Mouse (Mus musculus) thymus, postnatal 4 days (tissue): ENCODE results near the gene Rrp7a.
"Not testable (repeated sequence)": the region's sequence is repeated elsewhere in the genome, so short reads cannot be mapped to it uniquely, and the experiment has no call there.

ENCODE experiments used
- DNase-seq: peaks from one replicate; pipeline ENCODE4 v3.0.0; 2021

Gene Rrp7a

DNA sequence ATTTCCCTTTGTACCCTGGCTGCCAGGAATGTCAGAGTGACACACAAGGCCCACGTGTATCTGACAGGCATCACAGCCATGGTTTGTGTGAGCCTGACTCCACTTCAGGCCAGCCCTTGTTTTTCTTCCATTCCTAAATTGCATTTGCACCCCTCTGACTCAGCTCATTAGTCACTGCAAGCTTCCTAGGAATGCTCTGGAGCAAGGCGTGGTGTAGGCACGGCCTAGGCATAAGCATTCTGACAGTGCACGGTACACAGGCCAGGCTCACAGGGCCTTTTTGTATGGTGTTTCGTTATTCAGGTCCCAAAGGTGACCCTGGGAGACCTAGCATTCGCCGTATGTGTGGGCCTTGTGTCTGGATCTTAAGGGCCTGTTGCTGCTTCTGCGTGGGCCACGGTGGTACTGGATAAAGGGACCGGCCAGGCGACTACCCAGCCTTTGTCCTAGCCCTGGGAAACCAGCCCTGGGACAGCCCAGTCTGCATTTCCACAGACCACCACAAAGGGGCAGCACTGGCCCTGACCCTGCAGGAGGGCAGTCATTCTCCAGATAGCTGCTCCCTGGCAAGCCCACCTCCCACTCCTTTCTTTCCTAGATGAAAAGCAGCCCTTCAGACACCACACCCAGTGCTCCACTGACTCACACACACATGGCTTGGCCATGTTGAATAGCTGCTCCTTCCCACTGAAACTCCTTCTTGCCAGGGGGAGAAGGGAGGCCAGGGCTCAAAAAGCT is 34.5 kb upstream of the Rrp7a start:
- DNase-seq, result peak; percentile 77

DNA sequence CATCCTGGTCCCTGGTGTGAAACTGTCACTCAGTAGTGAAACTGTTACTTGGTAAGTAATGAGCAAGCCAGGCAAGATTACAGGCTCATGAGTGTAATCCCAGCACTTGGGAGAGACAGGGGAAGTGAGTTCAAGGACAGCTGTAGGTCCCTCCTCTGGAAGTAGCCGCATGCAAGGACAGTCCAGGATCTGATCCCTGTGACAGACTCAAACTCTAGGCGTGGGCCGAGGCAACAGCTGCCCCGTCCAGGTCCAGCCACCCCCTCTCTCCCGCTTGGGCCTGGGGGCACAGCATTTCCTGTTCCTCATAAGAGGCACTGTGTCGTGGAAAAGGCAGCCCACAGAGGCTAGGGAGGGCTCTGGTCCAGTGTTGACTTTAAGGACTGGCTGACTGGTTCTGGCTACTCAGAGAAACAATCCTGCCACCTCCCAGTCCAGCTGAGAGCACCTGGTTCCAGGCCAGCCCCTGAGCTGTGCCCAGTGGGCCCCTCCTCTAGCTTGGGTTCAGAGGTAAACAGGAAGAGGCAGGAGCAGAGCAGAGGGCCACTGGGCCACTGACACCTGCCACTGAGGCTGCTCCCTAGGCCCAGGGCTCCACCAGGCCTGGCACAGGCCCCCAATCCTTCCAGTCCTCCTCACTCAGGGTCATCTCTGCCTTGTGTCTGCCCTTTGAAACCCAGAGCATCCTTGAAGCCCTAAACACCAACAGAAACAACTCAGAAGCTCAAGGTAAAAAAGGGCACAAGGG is 33.2 kb upstream of the Rrp7a start:
- DNase-seq, result no peak

DNA sequence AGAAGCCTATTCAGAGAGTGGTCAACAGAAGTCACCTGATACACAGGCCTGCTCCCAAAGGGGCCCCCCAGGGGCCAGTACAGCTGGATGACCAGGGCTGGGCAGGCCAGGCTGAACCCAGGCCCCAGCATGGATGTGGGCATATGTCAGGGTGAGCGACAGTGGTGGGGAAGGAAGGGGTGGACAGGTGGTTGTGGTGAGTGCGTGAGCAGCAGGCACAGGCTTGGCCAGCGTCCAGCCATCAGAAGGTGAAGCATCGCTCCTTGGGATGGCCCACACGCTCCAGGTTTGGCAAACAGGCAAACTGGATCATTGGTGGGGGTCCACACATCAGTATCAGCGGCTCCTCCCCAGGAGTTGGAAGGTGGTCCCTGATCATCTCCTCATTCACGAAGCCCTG is 31.7 kb upstream of the Rrp7a start:
- no peak for DNase-seq

DNA sequence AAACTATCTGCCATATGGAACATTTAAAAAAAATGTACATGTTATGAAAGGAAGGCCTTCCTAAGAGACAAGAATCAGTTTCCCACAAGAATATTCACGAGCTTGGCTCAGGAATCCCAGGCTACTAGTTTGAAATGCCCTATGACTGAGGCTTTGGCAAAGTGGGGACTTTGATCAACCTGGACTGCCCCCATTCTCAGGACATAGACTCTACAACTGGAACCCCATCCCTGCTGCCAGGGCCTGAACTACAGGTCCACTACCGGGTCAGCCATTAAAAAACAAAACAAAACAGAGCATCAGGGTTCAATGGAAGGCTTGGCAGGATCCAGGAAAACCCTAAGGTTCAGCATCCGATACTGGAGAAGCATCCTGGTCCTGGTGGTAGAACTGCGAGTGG is 28.1 kb upstream of the Rrp7a start:
- DNase-seq, result no peak

DNA sequence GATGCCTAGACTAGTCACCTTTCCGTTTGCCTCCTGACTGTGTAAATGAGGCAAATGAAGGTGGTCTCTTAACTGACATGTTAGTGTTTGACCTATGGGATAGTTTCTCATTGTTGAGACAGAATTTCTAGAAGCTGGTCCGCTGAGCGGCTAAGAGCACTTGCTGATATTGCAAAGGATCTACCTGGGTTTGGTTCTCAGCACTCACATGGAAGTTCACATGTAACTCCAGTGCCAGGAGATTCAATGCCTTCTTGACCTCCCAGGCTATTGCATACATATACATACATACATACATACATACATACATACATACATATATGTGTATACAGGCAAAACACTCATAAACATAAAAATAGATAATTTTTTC is 27.5 kb upstream of the Rrp7a start:
- no peak for DNase-seq

DNA sequence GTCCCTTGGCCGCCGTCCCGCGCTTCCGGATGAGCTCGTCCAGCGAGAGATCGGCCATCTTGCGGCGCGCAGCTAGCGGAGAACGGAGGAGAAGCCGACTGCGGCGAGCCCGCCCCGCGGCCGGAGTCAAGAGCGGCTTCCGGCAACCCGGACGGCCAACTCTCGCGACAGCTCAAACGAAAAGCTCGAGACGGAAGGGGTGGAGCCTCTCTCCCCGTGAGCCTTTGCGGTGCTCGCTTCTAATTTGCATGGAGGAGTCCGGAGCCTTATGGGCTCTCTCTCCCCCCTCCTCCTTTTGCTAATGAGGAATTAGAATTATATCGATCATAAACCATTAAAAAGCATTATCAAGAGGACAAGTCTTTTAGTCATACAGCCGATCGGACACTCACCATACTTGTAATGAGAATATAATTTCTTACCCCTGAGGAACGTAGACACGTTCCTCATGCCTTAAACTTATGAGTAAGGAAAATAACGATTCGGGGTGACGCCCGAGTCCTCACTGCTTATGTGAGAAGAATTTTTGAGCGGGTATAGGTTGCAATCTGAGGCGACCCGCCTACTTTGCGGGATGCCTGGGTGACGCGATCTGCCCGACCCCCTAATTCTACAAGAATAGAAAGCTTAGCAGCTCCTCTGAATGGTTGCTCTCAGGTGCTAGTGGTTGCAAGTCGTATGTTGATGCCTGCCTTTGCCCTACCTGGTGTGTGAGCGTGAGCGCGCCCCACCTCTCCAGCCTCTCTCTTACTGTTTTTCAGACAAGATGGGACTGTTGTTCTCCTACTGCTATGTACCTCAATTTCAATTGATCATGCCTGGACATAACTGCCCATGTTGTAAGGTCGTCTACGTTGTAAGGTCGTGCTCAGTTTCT is 26.8 kb upstream of the Rrp7a start, which contains the start of gene Poldip3:
Gene Poldip3 (minus strand): TSS at position 189 of the 877 bp plus-strand sequence.
- peak; percentile 98 for DNase-seq

DNA sequence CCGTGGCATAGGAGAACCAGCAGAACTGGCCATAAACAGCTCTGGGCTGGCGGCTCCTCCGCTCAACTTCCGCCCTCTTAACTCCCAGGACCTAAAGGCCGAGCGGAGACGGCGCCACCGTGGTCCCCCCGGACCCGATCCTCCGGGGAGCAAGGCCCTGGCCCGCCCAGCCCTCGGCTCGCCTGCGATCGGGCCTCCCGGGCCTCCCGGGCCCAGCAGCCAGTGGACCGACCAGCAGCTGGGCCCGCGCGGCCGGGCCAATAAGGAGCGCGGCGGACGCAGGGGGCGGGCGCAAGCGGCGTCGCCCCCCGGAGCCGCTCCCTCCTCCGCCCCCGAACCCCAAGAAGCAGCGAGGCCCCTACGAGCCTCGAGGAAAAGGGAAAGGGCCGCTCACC is 26.2 kb upstream of the Rrp7a start:
- no peak for DNase-seq

DNA sequence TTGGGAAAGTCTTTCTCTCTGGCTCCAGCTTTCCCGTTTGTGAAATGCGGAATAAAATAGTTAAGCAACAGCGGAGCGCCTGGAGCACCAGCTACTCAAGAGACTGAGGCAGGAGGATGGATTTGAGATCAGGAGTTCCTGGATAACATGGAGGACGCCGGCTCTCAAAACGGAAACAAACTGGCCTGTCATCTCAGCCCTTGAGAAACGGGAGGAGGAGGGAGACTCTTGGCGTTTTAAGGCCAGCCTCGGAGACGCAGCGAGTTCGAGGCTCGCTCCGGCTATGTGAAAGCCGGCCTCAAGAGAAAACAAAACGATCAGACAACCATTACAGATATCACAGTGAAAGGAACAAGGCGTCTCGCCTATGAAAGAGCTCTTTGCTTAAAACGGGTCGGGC is 25.8 kb upstream of the Rrp7a start:
- DNase-seq, result no peak

DNA sequence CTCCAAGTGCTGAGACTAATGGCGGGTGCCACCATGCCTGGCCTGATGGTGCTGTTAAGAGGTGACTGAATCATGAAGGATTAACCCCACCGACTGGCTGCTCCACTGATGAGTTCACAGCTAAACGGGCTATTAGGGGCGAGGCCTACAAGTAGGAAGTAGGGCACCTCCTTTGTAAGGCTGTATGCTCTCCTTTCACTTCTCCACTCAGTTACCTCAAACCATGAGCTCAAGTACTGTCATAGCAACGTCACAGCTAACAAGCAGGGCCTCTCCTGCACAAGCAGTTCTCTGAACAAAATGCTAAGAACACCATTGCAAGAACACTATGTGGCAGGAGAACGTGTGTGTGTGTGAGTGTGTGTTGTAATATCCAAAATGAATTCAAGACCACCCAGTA is 22.9 kb upstream of the Rrp7a start:
- DNase-seq, result no peak

DNA sequence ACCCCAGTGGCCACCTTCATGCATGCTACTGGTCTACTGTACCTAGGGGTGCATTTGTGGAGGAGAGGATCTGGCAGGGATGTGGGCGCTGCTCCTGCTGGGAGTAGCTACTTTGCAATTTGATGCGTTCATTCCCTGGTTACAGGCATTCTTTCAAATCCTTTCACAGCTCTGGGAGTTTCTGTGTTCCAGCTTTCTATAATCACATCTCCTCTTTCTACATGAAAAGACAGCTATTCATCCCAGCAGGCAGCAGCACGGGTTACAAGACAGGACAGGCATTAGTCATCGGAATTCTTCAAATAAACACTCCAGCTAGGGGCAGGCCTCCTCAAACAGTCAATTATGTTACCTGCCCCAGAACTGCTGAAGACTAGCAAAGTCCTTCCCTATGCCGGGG is 20.3 kb upstream of the Rrp7a start:
- DNase-seq, result no peak

DNA sequence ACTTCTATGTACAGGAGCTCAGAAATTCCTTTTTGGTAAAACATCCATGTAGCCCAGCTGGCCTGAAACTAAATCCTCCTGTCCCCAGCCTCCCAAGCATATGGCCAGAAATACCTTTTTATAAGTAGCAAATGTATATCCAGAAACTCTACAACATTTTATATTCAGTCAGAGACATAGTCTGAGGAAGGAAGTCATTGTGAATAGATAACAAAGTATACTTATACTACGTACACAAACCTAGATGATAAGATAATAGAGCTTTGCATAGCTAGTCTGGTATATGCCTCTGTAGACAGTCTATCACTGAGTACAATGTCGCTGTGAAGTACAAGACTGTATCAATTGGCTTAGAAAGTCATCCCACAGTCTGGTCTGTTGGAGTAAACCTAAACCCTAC is 13.1 kb upstream of the Rrp7a start:
- DNase-seq, result no peak

DNA sequence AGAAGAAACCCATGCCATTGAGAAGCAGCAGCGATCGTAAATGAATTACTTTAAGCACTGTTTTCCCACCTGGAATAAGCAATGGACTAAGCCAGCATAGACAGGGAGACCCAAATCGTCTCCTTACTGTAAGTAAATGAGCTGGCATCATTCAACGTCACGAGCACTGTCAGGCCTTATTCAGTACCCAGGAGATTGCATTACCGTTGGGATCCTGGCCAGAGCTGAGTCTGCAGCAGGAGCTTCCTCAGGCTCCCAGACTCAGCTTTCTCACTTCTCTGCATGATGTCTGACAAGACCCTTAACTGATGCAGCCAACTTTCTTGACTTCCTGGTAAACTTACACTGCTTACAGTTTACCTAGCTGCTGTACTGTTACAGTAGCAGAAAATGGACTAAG is 12.1 kb upstream of the Rrp7a start:
- DNase-seq, result no peak

DNA sequence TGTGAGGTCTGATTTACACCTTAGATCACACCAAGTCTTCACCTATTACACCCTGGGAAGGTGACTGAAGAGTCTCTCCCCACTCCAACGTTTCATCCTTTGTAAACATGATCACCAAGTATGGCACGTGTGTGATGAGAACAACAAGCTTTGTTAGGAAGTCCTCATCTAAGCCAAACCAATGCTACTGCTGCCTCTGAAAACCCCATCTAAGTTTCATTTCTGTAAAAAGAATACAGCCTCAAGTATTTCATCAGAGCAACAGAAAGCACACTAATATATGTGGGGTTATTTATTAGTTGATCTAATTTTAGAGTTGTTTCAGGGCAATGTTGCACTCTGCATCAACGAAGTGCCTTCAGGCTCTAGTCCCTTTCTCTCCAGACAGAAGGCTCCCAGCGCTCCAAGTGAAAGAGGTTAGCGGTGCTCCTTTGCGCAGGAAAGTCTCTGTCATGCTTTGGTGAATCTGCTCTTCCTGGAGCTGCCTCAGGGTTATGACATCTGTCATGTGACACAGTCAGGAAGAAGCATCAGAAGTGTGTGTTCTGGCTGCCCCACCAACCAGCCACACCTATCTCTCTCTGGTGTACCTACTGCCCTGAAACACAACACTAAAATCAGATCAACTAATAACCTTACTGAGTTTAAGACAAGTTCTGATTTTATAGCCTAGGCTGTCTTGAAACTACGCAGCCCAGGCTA is 7.1 kb upstream of the Rrp7a start:
- no peak for DNase-seq

DNA sequence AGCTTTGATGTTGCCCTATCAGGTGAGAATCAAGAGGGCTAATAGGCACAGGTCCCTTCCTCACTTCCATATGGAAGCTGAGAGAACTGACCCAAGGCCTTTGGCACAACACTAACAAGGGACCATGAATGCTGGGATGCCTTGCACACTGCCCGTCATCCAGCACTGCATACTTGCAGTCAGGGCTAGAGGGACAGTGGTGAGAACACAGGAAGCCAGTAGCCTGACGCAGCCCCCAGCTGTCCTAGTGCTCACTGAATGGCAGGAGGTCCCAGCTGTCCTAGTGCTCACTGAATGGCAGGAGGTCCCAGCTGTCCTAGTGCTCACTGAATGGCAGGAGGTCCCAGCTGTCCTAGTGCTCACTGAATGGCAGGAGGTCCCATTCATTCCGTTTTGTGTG is 4.4 kb upstream of the Rrp7a start:
- not testable (repeated sequence) for DNase-seq

DNA sequence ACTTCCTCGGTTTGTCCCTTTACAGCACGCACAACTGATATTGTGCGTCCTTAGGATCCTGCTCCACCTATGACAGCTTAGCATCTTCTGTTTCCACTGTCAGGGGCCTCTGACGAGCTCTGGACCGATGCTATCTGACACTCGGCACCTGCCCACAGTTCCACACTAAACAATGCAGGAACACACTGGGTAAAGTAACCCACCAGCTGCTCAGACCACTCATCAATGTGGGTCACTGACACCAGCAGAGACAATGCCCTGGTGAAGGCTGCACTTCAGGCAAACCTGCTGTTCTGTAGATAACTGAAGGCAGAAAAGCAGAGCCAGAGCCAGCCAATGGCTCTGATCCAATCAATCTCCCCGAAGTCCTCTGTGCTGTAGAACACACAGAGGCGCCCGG is 4.0 kb upstream of the Rrp7a start:
- no peak for DNase-seq

DNA sequence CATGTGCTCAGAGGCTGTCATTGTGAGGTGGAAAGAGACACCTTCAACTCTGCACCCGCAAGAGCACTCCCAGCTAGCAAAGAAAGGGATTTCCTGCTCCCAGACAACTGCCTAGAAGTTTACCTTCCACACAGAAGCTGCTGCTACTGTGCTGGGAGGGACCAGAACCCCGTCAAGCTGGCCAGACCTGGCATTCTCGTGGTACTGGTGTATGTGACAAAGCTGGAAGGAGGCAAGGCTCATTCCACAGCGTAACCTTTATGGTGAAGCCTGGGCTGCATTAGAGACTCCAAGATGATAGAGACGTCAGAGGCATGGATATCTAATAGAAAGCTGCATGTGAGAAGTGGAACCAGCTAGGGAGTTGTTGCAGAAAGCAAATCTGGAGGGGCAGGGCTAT is 2.0 kb upstream of the Rrp7a start:
- no peak for DNase-seq

DNA sequence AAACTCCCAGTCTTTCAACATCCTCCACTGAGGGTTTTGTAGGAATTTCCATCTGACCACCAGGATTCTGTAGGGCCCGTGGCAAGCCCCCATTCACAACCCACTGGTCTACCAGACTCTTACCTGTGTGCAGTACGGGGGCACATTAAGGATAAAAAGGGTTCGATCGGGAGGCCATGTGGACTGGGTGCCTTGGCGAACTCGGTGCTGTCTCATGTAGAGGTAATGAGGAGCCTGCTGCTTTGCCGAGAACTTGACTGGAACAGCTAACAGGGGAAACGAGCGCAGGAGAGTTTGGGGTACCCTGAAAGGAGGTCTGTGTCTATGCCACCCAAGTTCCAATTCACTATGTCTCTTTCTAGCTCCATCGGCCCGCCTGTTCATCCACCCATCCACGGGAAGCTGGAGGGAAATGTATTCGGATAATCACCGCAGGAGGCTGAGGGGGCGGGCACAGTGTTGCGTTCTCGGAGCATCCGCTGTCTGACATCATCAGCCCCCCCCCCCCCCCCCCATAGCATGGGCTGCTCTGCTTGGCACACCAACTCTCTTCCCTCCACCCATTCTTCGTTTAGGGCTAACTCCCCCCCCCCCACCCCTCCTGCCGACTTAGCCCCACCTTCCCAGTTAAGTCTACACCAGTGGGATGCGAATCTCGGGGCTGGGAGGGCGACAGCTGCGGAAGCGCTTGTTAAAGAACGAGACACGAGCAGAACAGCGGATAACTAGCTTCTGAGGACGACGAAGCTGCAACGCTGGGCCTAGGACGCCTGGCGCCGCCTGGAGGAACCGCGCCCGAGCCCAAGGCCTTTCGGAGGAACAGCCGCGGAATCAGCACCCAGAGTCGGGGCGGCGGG is 664 bp downstream of the Rrp7a start:
- peak; percentile 73 for DNase-seq

DNA sequence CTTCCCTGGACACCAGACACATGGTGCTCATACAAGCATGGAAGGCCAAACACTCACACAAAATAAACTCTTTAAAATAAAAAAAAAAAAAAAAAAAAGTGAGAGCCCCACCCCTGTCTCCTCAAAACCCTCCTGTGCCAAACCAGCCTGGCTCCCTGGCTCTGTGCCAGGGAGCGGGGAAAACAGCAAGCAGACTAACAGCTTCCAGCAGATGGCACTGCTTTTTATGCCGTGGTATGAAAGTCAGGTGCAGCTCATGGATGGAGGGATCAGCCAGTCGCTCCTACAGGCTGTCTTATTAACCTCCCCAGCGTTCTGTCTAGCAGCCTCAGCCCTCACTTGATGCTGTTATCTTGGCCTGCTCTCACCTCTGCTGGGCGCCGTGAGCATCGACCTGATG is 4.2 kb downstream of the Rrp7a start:
- no peak for DNase-seq

DNA sequence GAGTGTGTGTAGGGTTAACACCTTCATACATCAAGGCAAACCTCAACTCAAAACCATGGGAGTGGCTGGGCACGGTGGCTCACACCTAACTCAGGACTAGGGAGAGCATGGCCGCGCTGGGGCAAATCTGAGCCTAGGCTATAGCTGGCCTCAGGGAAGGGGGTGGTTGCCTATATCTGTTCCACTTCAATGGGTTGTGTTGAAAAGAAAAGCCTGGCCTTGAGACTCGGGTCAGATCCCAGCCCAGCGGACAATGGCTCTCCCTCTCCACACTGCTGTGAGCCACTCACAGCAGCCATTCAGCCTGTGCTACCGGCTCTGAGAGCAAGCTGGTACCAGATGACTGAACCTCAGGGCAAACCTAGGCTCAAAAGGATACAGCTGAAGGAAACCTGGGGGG is 7.5 kb downstream of the Rrp7a start:
- no peak for DNase-seq

DNA sequence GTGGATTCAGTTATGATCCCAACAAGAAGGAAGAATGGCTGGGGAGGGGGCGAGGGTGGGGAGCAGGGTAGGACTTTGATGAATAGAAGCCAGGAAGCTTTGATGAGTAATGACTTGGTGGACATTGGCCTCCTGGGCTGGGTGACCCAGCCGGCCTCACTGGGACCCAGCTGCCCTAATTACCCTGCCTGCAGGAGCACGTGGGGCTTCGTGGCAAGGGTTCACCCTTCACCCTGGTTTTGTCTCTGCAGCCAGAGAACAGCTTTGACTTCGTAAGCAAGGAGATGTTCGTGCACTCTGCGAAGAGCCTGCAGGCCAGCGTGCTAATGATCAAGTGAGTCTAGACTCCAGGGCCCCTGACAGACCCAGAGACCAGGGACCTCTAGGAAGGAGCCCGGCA is 8.5 kb downstream of the Rrp7a start:
- DNase-seq, result no peak

DNA sequence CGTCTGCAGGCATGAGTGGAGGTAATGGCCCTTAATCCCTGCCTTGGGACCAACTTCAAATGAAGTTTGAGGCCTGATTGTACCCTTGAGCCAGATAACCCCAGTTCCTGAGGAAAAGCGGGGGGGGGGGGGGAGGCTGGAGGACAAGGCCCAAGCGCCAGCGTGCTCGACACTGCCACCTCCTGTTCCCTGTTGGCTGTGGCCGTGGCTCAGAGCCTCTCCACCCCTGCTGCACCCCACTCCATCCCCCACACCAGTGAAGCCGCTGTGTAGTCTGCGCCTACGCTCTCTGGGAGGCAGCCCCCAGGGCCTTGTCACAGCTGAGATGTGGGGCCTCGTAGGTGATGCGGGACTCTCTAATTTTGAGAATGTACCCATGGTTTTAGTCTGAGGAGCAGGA is 9.7 kb downstream of the Rrp7a start:
- peak; percentile 86 for DNase-seq

DNA sequence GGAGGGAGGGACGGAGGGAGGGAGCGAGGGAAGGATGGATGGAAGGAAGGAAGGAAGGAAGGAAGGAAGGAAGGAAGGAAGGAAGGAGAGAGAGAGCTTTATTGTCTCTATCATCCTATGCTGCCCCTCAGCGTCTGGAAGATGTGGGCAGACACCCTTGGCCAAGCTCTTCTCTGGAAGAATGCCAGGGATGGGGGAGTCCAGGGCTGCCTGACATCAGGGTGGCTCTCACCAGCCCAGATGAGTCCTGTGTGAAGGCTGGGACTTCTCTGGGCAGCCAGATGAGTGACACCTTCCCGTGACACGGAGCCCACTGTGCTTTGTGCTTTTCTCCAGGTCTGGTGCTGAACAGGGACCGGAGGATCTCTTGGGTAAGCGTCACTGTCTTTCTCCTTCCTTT is 10.7 kb downstream of the Rrp7a start:
- DNase-seq, result no peak
